ENCODE assay signal across 9 mouse cellular contexts in the genomic region with DNA sequence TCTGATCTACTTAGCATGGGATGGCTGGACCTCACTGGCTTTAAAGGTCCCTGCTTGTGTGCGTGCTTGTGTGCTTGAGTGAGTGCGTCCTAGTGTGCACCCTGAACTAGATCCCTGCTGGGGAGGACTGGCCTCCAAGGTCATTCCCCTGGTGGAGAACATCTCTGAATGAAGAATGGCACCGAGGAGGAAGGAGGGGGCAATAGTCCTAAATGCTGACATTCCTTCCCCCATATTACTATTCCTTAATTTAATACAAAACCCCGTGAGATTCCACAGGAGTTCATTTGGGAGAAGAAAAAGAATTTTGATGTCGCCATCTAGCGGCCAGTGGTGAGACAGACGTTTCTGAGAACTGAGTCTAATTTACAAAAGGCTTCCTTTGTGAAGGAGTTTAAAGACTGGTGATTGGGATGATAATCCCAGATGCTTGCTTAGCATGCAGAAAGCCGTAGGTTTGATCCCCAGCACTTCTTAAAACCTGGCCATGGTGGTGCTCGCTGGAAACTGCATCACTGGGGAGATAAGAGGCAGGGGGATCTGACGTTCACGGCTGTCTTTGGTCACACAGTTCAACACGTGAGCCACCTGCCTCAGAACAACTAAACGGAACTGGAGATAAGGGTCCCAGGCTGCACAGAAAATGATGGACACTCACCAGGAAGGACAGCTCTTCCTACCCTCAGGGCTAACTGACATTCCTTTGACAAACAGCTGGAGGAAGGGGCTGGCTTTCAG. TPM values are rescaled to one million over a fixed set of nuclear protein-coding genes. Genes with fewer than 3 reads are reported as not detected.
DNase-seq lines count a peak whose midpoint lies in the region; ATAC-seq and TF ChIP-seq lines count a peak whose summit lies in the region.
"Not testable (repeated sequence)": the region's sequence is repeated elsewhere in the genome, so short reads cannot be mapped to it uniquely, and the experiment has no call there.
"Had no signal": no experiment of that assay in that cellular context is flagged by ENCODE, and none has a peak within 500 bp of the region (broad histone marks: within the 10 kb centered on the region; RNA-seq: fewer than 3 reads in every experiment).

No protein-coding gene starts in this region.

- intact Hi-C loops in gastrocnemius, adult 2 months (cut with DNase I), result not testable (repeated sequence)

- peak; percentile 81 for ATAC-seq in common myeloid progenitor, adult 5-6 weeks (replicated peaks; ENCODE audit: low read depth, poor library complexity, severe bottlenecking)
- peak; percentile 95 for ATAC-seq in hindbrain, embryonic 15.5 days (ENCODE audit: low FRiP score, low read depth)

- H3K36me3 ChIP-seq in hindbrain, embryonic 15.5 days, result not testable (repeated sequence)

- H3K9ac ChIP-seq in hindbrain, embryonic 15.5 days, result not testable (repeated sequence)

- DNase-seq in WW6 (ENCODE audit: low read depth, low spot score), result peak; percentile 96
- DNase-seq in gastrocnemius, adult 2 months, result peak; percentile 65
- peak; percentile 97 to 100 for DNase-seq in layer of hippocampus, postnatal 25 days (ENCODE audit: extremely low spot score in 1 of 2, low spot score in 1 of 2)
- DNase-seq in lung, postnatal 10 days, result peak; percentile 92
- DNase-seq in retina, postnatal 1 day, result peak; percentile 88
- DNase-seq in urinary bladder, postnatal 10 days (ENCODE audit: low spot score), result peak; percentile 65

- TF ChIP-seq CTCF in gastrocnemius, adult 2 months (IDR thresholded peaks at IDR 0.05), result peak; percentile 57

- not testable (repeated sequence) for H3K4me2 ChIP-seq in hindbrain, embryonic 15.5 days

- H3K9me3 ChIP-seq in hindbrain, embryonic 15.5 days, result not testable (repeated sequence)

- not testable (repeated sequence) for H3K4me3 ChIP-seq in gastrocnemius, adult 2 months; hindbrain, embryonic 15.5 days

- 47% methylated on average over 13 of the region's 13 CpGs for WGBS in hindbrain, embryonic 15.5 days

- not testable (repeated sequence) for H3K27me3 ChIP-seq in hindbrain, embryonic 15.5 days

- H3K4me1 ChIP-seq in hindbrain, embryonic 15.5 days (replicated peaks), result not testable (repeated sequence)

- H3K27ac ChIP-seq in gastrocnemius, adult 2 months; hindbrain, embryonic 15.5 days (replicated peaks): not testable (repeated sequence)

RNA-seq across cellular contexts. Expression of a gene that starts 26.2 kb away (rescaled TPM):
- total RNA-seq in common myeloid progenitor, adult 5-6 weeks (2017), result not detected in 2 replicates
- total RNA-seq in gastrocnemius, adult 2 months (2021), result under 1 TPM in 1 of 2 experiments, not detected in 1; 0.98 TPM
- polyA plus RNA-seq in hindbrain, embryonic 15.5 days (2015; fragmentation: Nextera tagmentation; extraction: Ambion mirVana), result not detected in 2 replicates
- total RNA-seq in layer of hippocampus, postnatal 25 days (2021), result 1 to 10 TPM in 1 of 2 experiments, under 1 TPM in 1; 0.49 to 1.5 TPM
- polyA plus RNA-seq: inflammation-experienced regulatory T-cells, adult 6 months had no signal
